Mouse (Mus musculus) right cerebral cortex, adult 2 months (tissue): Measurements from ENCODE around the gene Ccdc60.
"Not testable (repeated sequence)": the region's sequence is repeated elsewhere in the genome, so short reads cannot be mapped to it uniquely, and the experiment has no call there.

Experiments
- DNase-seq, 2 experiments: peaks; one replicate each; pipeline ENCODE4 v3.0.0; 2021 to 2022; ENCODE audit warnings: low spot score in 2 of 2

The Ccdc60 gene

GRCm38 (mm10) chr5:116194499-116194898 lies 94.3 kb downstream of the Ccdc60 start:
- no peak for DNase-seq

DNA sequence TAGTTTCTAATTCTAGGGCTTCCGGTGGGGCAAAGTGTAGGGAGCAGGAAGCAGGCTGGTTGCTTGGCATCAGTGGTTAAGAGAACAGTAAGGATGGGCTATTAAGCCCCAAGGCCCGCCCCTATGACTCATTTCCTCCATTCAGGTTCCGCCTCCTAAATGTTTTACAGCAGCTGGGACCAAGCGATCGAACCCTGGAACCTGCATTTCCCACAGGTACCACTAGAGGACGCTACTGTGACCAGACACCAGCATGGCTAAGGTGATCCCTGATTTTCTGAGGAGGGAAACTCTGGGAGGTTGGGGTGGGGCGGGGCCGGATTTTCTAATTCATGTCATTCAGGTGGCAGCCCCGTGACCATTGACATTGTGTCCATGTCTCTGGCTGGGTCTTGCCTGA lies 96.1 kb downstream of the Ccdc60 start:
- no peak for DNase-seq

DNA sequence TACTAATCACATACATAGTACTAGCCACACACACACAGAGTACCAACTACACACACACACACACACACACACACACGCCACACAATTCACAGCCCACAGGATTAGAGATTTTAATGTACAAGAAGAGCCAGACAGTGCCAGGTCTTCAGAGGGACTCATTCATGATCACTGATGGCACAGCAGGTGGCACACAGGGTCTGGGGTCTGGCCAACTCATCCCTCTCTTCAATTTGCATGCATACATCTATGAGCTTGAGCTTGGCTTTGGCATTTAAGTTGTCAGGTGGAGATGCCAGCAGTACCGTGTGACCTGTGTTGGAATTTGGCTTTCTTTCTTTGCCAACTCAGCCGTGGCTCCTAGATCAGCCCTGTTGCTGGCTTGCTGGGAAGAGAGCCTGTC lies 97.2 kb downstream of the Ccdc60 start:
- no peak for DNase-seq

GRCm38 (mm10) chr5:116189818-116190217 lies 99.0 kb downstream of the Ccdc60 start:
- DNase-seq = no peak

- DNase-seq = no peak
Measured at GRCm38 (mm10) chr5:116180594-116180993, 108.2 kb downstream of the Ccdc60 start.

- no peak for DNase-seq
Measured at GRCm38 (mm10) chr5:116171721-116172120, 117.1 kb downstream of the Ccdc60 start.

- no peak for DNase-seq
Measured at GRCm38 (mm10) chr5:116166965-116167364, 121.8 kb downstream of the Ccdc60 start.

GRCm38 (mm10) chr5:116165203-116165888 lies 123.4 kb downstream of the Ccdc60 start:
- DNase-seq = no peak

DNA sequence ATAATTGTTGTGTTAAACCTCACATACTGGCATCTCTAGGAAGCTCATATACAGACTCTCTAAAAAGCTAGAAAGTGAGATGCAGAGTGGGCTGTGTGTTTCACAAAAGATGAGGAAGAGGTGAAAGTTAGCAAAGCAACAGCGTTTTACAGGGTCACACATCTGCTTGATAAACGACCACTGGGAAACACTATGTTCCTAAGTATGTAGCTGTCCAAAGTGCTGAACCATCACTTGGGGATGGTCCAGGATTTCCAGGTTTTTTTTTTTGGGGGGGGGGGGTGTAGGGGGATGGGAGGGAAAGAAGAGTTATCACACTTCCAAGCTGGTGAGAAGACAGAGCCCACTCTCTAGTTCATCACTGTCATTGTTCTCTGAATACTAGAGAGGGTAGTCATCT lies 134.0 kb downstream of the Ccdc60 start:
- DNase-seq = no peak

GRCm38 (mm10) chr5:116146446-116146845 lies 142.3 kb downstream of the Ccdc60 start:
- DNase-seq = not testable (repeated sequence)

DNA sequence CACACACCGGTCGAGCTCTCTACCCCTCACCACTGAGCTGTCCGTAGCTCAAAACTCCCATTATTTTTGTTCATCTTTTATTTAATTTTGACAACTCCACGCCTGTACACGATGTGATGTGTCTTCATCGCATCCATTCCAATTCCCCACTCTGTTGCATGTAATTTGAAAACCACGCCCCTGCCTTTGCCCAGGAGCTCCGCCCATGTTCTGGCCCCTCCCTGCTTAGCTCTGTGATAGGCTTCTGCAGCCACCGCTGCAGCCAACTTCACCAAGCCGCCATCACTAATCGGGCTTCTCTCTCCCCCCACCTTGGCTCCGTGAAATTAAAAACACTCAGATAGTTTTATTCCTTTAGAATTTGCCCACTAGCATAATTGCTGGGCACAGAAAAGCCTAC lies 144.1 kb downstream of the Ccdc60 start:
- no peak for DNase-seq

GRCm38 (mm10) chr5:116140682-116141081 lies 148.1 kb downstream of the Ccdc60 start:
- no peak for DNase-seq

GRCm38 (mm10) chr5:116123344-116123743 lies 165.4 kb downstream of the Ccdc60 start:
- peak; percentile 89 to 90 for DNase-seq

- DNase-seq = peak; percentile 25 to 32
Measured at GRCm38 (mm10) chr5:116116567-116116966, 172.2 kb downstream of the Ccdc60 start.

- no peak for DNase-seq
Measured at GRCm38 (mm10) chr5:116116110-116116509, 172.7 kb downstream of the Ccdc60 start.

- no peak for DNase-seq
Measured at GRCm38 (mm10) chr5:116115071-116115834, 173.5 kb downstream of the Ccdc60 start.

GRCm38 (mm10) chr5:116108651-116109050 lies 180.1 kb downstream of the Ccdc60 start:
- no peak for DNase-seq

GRCm38 (mm10) chr5:116084231-116084630 lies 204.6 kb downstream of the Ccdc60 start:
- DNase-seq = no peak

DNA sequence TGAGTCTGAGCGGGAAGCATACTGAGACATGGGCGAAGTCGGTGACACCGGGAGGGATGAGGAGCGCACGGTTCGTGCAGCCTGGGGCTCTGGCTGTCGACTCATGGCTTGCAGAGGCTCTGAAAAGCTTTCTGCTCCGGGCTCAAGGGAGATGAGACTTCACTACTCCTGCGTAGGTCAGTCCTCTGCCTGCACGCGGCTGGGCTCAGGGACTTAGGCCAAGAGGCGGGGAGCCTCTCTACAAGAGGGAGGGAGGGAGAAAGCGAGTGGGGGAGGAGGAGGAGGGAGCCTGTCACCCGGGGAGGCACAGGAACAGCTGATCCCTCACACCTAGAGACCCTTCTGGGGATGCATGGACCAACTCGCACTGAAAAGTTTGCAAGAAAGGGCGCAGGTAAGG lies 205.7 kb downstream of the Ccdc60 start, which contains the start of gene Tmem233:
Gene Tmem233, minus strand, starts transcription at position 164 of the 400 bp plus-strand sequence.
- no peak for DNase-seq

DNA sequence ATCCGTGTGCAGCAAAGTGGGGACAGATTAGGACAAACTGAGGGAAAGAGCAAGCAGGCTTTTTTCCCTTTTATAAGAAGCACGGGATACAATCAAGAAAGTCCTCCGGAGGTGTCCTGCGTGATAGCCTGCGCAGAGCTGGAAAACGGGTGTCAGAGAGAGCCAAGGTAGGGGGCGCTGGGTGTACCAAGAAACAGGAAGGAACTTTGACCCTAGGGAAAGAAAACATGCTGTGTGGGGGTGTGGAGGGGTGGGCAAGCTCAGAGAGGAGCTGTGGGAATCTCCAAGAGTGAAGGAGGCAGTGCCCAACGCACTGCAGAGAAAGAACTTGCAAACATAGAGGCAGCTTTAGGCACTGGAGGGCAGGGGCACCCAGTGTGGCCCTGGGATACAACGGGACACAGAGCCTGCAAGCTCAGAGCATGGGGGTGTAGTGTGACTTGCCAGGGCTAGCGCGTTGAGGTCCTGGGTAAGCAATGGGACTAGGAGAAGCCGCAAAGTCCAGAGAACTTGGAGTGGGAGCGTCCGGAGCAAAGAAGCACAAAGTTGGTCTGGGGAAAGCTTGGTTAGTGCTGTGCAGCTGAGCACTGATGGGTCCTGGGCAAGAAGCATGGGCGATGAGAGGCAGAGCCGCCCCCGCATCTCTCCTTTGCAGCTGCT lies 206.4 kb downstream of the Ccdc60 start:
- no peak for DNase-seq

- no peak for DNase-seq
Measured at GRCm38 (mm10) chr5:116081616-116082015, 207.2 kb downstream of the Ccdc60 start.

- DNase-seq = peak in 1 of 2 experiments; percentile 4
Measured at GRCm38 (mm10) chr5:116080736-116081135, 208.0 kb downstream of the Ccdc60 start.
